Mouse (Mus musculus): Measurements from ENCODE around the gene Gm28269.

Gm28269 gene

DNA sequence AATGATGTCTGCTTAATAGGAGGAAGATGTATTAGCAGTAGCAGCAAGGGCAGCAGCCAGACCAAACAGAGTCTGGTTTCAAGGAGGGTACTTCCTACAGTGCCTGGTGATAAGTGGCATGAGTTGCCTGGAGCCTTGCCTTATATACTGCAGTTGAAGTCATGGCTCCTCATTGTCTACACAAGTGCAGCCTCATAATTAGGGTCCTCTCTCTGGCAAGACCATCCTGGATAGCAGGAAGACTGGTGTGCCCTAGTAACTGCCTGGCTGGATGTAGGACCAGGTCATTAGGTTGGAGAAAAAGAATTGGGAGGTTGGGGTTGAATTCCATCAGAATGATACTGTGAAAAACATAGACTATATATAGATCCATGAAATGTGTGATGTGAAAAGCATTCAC lies at the start of gene Gm28269:
TSS of gene Gm28269 (minus strand) at position 101 of the 400 bp plus-strand sequence.
- no peak for DNase-seq (ENCODE audit: low read depth, low spot score)

DNA sequence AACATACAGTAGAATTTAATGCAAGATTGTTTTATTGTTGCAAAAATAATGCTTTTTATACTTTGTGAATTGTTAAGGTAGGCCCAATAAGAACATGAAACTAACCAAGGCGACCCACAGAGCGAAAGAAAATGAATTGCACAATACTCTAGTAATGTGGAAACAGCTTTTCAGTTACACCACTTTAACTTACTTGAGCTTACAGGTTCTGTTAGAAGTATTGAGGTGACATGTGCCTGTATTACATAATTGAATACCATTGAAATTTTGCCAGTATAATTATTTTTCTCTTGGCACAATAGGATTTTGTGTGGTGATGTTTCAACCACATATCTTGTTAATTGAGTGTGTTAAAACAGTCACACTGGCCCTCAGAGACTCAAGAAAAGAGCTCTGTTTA lies 28.0 kb downstream of the Gm28269 start:
- DNase-seq (ENCODE audit: low read depth, low spot score) = no peak

DNA sequence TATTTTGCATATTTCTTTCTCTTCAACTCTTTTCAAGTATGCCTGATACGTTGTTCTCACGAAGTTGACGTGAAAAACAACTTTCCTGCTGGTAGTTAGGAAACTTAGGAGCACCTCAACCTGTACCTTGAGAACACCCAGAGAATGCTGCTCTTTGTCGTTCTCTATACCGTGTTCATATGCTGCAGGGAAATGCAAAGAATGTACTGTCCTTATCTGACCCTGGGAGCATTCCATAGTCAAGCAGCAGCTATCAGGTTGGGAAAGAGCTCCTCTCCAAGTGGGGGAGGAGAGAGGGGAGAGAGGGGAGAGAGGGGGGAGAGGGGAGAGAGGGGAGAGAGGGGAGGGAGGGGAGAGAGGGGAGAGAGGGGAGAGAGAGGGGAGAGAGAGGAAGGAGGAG lies 29.6 kb downstream of the Gm28269 start:
- DNase-seq (ENCODE audit: low read depth, low spot score) = no peak

- no peak for DNase-seq (ENCODE audit: low read depth, low spot score)
Observed at GRCm38 (mm10) chrX:21714829-21715228, 30.1 kb downstream of the Gm28269 start, which contains the start of gene Slc6a14. Gene Slc6a14 (plus strand): TSS chrX:21714896.

DNA sequence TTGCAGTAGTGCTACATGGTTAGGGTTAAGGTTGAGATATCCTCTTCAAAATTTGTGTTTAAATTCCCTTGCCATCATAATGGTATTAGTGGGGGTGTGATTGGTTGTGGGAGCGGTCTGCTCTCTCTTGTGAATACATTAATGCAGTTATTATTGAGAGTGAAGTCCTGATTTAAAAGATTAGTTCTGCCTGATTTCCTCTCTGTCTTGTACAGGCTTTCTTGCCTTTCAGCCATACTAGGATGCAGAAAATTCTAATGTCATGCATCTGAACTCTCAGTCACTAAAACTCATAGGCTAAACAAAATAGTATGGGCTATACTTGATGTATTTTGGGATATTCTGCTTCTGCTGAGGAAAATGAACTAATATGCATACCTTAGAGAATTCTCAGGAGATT lies 40.4 kb downstream of the Gm28269 start:
- no peak for DNase-seq (ENCODE audit: low read depth, low spot score)

DNA sequence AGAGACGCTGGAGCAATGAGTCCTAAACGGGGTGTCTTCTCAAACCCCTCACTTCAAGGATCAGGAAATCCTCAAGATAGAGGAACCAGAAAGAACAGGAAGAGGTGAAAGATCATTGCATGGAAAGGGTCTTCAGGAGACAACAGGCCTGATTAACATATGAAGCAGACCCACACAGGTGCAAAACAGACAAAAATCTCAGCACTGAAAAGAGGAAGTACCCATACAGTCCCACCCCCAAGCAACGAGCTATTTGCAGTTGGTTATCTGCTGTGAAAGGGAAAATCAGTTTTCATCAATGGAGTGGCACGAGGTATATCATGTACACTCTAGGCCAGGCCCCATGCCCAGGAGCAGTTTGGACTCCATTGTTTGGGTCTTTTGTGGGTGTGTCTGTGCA lies 43.3 kb downstream of the Gm28269 start:
- DNase-seq (ENCODE audit: low read depth, low spot score) = no peak

GRCm38 (mm10) chrX:21695687-21696086 lies 49.2 kb downstream of the Gm28269 start:
- no peak for DNase-seq (ENCODE audit: low read depth, low spot score)

GRCm38 (mm10) chrX:21695220-21695619 lies 49.7 kb downstream of the Gm28269 start:
- DNase-seq (ENCODE audit: low read depth, low spot score) = no peak

Measured in c-Kit-negative CD71-positive TER-119-positive erythroid progenitor cells, embryonic 14.5 days (primary cell).